Mouse (Mus musculus) layer of hippocampus, adult 11-12 months (tissue): ENCODE measurements around the gene Gprasp2.
A peak's percentile ranks its signal among the peaks of the same experiment; 100 is the strongest.
"Not testable (repeated sequence)": the region's sequence is repeated elsewhere in the genome, so short reads cannot be mapped to it uniquely, and the experiment has no call there.

ENCODE experiments used
- DNase-seq: peaks from one replicate; pipeline ENCODE4 v3.0.0; 2022; ENCODE audit warnings: low spot score

Gene Gprasp2

GRCm38 (mm10) chrX:135838521-135839360 lies at the start of gene Gprasp2:
Gene Gprasp2 (plus strand): TSS chrX:135839034.
- DNase-seq, result peak; percentile 55

- DNase-seq, result no peak
These were observed 47.3 kb upstream of the Gprasp2 start for GRCm38 (mm10) chrX:135791536-135791935.

GRCm38 (mm10) chrX:135792326-135792725 lies 46.5 kb upstream of the Gprasp2 start:
- DNase-seq, result no peak

GRCm38 (mm10) chrX:135795591-135796304 lies 43.1 kb upstream of the Gprasp2 start:
- DNase-seq, result peak; percentile 57

GRCm38 (mm10) chrX:135796305-135797211 lies 42.3 kb upstream of the Gprasp2 start:
- DNase-seq, result not testable (repeated sequence)

GRCm38 (mm10) chrX:135797212-135797644 lies 41.6 kb upstream of the Gprasp2 start, which contains the start of gene Bhlhb9:
Gene Bhlhb9 (plus strand): TSS chrX:135797594.
- peak; percentile 41 for DNase-seq

- no peak for DNase-seq
These were observed 34.7 kb upstream of the Gprasp2 start for GRCm38 (mm10) chrX:135804149-135804548.

GRCm38 (mm10) chrX:135805780-135806179 lies 33.1 kb upstream of the Gprasp2 start:
- DNase-seq, result peak; percentile 65

GRCm38 (mm10) chrX:135835896-135836295 lies 2.9 kb upstream of the Gprasp2 start:
- DNase-seq, result not testable (repeated sequence)

- no peak for DNase-seq
These were observed 938 bp upstream of the Gprasp2 start for GRCm38 (mm10) chrX:135837896-135838295.

- DNase-seq, result peak; percentile 42
These were observed 860 bp downstream of the Gprasp2 start for GRCm38 (mm10) chrX:135839397-135840391.

GRCm38 (mm10) chrX:135866806-135867205 lies 28.0 kb downstream of the Gprasp2 start:
- not testable (repeated sequence) for DNase-seq

GRCm38 (mm10) chrX:135876679-135877078 lies 37.8 kb downstream of the Gprasp2 start:
- no peak for DNase-seq

- no peak for DNase-seq
These were observed 40.8 kb downstream of the Gprasp2 start for GRCm38 (mm10) chrX:135879626-135880025.

- DNase-seq, result peak; percentile 79
These were observed 46.8 kb downstream of the Gprasp2 start for GRCm38 (mm10) chrX:135885411-135886233.

- DNase-seq, result peak; percentile 33
These were observed 47.4 kb downstream of the Gprasp2 start for GRCm38 (mm10) chrX:135886234-135886585.
